ENCODE assay signal across 12 mouse cellular contexts in the genomic region with DNA sequence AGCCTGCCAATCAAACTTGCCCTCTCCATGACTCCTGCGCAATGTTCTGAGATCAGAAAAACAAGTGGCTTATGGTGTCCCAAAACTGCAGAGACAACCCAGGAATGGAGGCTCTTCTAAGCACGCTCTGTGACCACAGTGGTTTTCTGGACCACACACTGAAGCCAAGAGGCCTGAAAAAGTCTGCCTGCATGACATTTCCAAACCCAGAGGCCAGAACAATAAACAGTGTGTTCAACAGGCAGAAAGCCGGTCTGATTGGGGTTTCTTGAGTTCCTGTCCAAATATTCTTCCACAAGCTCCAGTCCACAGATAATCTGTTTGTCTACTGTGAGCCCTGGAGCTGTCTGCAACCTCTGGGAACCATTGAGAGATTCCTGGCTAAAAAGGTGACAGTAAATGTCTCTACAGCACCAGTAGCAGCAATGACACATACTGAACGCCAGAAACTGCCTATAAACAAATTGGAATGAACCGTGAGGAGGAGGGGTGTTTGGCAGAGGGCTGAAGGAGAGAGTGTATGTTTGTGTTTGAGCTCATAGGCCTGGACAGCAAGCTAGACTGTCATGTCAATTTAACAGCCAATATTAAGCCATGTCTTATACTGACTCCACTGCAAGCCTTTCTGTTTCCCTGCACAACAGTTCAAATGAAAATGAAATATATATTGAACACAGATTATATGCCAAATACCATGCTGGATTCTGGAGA.
A peak's percentile ranks its signal among the peaks of the same experiment; 100 is the strongest.
DNase-seq lines count a peak whose midpoint lies in the region; ATAC-seq lines count a peak whose summit lies in the region.
"Had no signal": no experiment of that assay in that cellular context is flagged by ENCODE, and none has a peak within 500 bp of the region (broad histone marks: within the 10 kb centered on the region; RNA-seq: fewer than 3 reads in every experiment).

No protein-coding gene starts in this region.

- 64% methylated on average over 5 of the region's 5 CpGs for WGBS in heart, embryonic 11.5 days (ENCODE audit: insufficient replicate concordance)
- 15% methylated on average over 5 of the region's 5 CpGs for WGBS in lung, embryonic 15.5 days
- WGBS in stomach, embryonic 16.5 days, result 37% methylated on average over 5 of the region's 5 CpGs

- DNase-seq in heart, adult 8-10 months (ENCODE audit: low spot score), result peak; percentile 28
- peak; percentile 7 for DNase-seq in urinary bladder, postnatal 14 days (ENCODE audit: low spot score)
- no peak for DNase-seq in urinary bladder, postnatal 10 days (ENCODE audit: low spot score)
- no peak for DNase-seq in ovary, postnatal 14 days (ENCODE audit: low spot score)
- no peak for DNase-seq in adrenal gland, adult 2 months
- DNase-seq: kidney, postnatal 25 days; thymus, postnatal 25 days had no signal

- H3K4me1 ChIP-seq in heart, embryonic 11.5 days (ENCODE audit: control insufficient read depth, insufficient read depth, low read length), result no peaks in the 10 kb centered on the region; the same call in 1 of the 2 replicates
- H3K4me1 ChIP-seq in lung, embryonic 15.5 days, result peaks cover 32% of the 10 kb centered on the region
- no peaks in the 10 kb centered on the region; the same call in 1 of the 2 replicates for H3K4me1 ChIP-seq in stomach, embryonic 16.5 days (ENCODE audit: control insufficient read depth, insufficient read depth, low read length)

- no peak overlapping the region for H3K9ac ChIP-seq in heart, embryonic 11.5 days (ENCODE audit: low read depth, low read length)
- no peak overlapping the region for H3K9ac ChIP-seq in lung, embryonic 15.5 days
- no peak overlapping the region for H3K9ac ChIP-seq in stomach, embryonic 16.5 days (ENCODE audit: low read length)

- H3K4me3 ChIP-seq in heart, embryonic 11.5 days (ENCODE audit: low read depth, low read length), result no peak overlapping the region
- H3K4me3 ChIP-seq in lung, embryonic 15.5 days, result no peak overlapping the region
- no peak overlapping the region for H3K4me3 ChIP-seq in stomach, embryonic 16.5 days (replicated peaks; ENCODE audit: low read length)
- H3K4me3 ChIP-seq: forebrain, embryonic 10.5 days had no signal

- no peaks in the 10 kb centered on the region for H3K27me3 ChIP-seq in heart, embryonic 11.5 days (ENCODE audit: control insufficient read depth, insufficient read depth, low read length)
- no peaks in the 10 kb centered on the region; the same call in 1 of the 2 replicates for H3K27me3 ChIP-seq in lung, embryonic 15.5 days
- no peaks in the 10 kb centered on the region for H3K27me3 ChIP-seq in stomach, embryonic 16.5 days (ENCODE audit: control insufficient read depth, insufficient read depth, low read length)

- H3K36me3 ChIP-seq in heart, embryonic 11.5 days (ENCODE audit: control insufficient read depth, insufficient read depth, low read length), result no peaks in the 10 kb centered on the region
- H3K36me3 ChIP-seq in lung, embryonic 15.5 days, result no peaks in the 10 kb centered on the region
- H3K36me3 ChIP-seq in stomach, embryonic 16.5 days (ENCODE audit: control insufficient read depth, insufficient read depth, low read length), result no peaks in the 10 kb centered on the region
- H3K36me3 ChIP-seq: forebrain, embryonic 10.5 days; G1E had no signal

- H3K9me3 ChIP-seq in heart, embryonic 11.5 days (replicated peaks; ENCODE audit: control insufficient read depth, low read length), result no peaks in the 10 kb centered on the region
- H3K9me3 ChIP-seq in lung, embryonic 15.5 days, result no peaks in the 10 kb centered on the region
- H3K9me3 ChIP-seq in stomach, embryonic 16.5 days (replicated peaks; ENCODE audit: control insufficient read depth, low read length), result no peaks in the 10 kb centered on the region
- H3K9me3 ChIP-seq: forebrain, embryonic 10.5 days; G1E had no signal

- no peak overlapping the region for H3K4me2 ChIP-seq in heart, embryonic 11.5 days
- no peak overlapping the region for H3K4me2 ChIP-seq in lung, embryonic 15.5 days
- no peak overlapping the region for H3K4me2 ChIP-seq in stomach, embryonic 16.5 days (ENCODE audit: low read depth, low read length)

- no peak overlapping the region for H3K27ac ChIP-seq in heart, embryonic 11.5 days (ENCODE audit: low read depth, low read length)
- H3K27ac ChIP-seq in lung, embryonic 15.5 days, result peak overlapping the region; percentile 67
- peak overlapping the region; percentile 88 for H3K27ac ChIP-seq in stomach, embryonic 16.5 days (ENCODE audit: low read length)
- H3K27ac ChIP-seq: forebrain, embryonic 10.5 days had no signal

- no peak for ATAC-seq in heart, embryonic 11.5 days (replicated peaks; ENCODE audit: insufficient number of reproducible peaks, low FRiP score, low TSS enrichment)
- peak; percentile 89 for ATAC-seq in lung, embryonic 15.5 days (ENCODE audit: borderline replicate concordance, extremely low read depth, low FRiP score, low TSS enrichment)
- ATAC-seq in stomach, embryonic 16.5 days (ENCODE audit: insufficient read depth, low FRiP score), result peak; percentile 71; the same call in 1 of the 2 replicates

Comparison
In these comparisons a context has a peak if more than half of its experiments do, and no peak if none do; other contexts are left out.
1. DNase-seq: peak in heart, adult 8-10 months (single experiment) and urinary bladder, postnatal 14 days (single experiment); none in urinary bladder, postnatal 10 days (single experiment), ovary, postnatal 14 days (single experiment) and adrenal gland, adult 2 months (single experiment).